Mouse (Mus musculus): ENCODE measurements at regions not wholly inside any gene's neighbourhood (a gene's known extent, or its start where the extent isn't known, plus 50 kb on each side); places are given as distances from the start of the nearest gene placed in this dataset.

DNA sequence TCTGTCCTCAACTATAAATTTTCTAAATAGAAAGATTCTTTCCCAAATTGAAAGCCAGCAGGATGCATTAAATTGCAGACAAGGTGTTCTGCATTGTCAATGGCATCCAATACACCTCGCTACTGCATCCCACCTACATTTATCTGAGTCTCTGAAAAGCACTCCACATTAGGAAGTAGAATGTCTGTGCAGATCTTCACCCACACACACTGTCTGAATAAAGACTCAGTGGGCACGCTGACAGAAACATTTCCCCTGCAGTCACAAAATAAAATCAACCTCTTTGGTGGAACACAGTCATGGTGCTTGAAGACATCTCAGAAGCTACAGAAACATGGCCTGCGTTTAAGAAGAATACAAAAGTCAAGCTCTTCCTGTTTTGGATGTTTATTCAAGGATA, 449.0 kb downstream of the Tmem135 start:
- TF ChIP-seq CTCF (IDR thresholded peaks at IDR 0.05; ENCODE audit: low read depth): no peak
- TF ChIP-seq EP300 (IDR thresholded peaks at IDR 0.05; ENCODE audit: low read depth): no peak
